Mouse (Mus musculus): ENCODE data around the gene Rimbp3. TPM values are rescaled to one million over a fixed set of nuclear protein-coding genes. Genes with fewer than 3 reads are reported as not detected.
A peak's percentile ranks its signal among the peaks of the same experiment; 100 is the strongest.

Gene Rimbp3
- polyA plus RNA-seq, 1 experiment from 2014 or later = 0.37 TPM

DNA sequence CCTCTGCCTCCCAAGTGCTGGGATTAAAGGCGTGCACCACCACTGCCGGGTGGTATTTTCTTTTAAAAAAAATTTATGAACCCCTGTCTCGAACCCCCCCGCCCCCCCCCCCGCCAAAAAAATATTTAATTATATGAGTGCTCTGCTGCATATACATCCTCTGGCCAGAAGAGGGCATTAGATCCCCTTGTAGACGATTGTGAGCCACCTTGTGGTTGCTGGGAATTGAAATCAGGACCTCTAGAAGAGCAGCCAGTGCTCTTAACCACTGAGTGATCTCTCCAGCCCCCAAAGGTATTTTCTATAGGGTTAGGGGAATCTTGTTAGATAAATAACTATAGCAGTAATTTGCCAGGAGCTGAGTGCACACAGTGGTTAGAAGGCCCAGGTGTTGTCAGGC is 3.4 kb upstream of the Rimbp3 start:
- peaks cover 6% of the 10 kb centered on the region; the same call in 1 of the 2 replicates for H3K4me1 ChIP-seq (ENCODE audit: control insufficient read depth, insufficient read depth, low read length)
- 5% methylated on average over 6 of the region's 6 CpGs for WGBS
- H3K4me2 ChIP-seq (ENCODE audit: low read depth, severe bottlenecking) = no peak overlapping the region
- no peaks in the 10 kb centered on the region for H3K9me3 ChIP-seq (ENCODE audit: control insufficient read depth, low read length)
- H3K4me3 ChIP-seq (ENCODE audit: low read depth, low read length) = no peak overlapping the region
- H3K27ac ChIP-seq (replicated peaks; ENCODE audit: low read depth, low read length) = no peak overlapping the region
- no peak overlapping the region for H3K9ac ChIP-seq (ENCODE audit: low read length)
- no peak for DNase-seq (ENCODE audit: low spot score)
- peaks cover 12% of the 10 kb centered on the region; the same call in 1 of the 2 replicates for H3K27me3 ChIP-seq (ENCODE audit: control insufficient read depth, insufficient read depth, low read length)
- no peak for ATAC-seq (ENCODE audit: insufficient number of reproducible peaks, low FRiP score, low TSS enrichment, low read depth)
- H3K36me3 ChIP-seq (ENCODE audit: control insufficient read depth, insufficient read depth, low read length) = no peaks in the 10 kb centered on the region

DNA sequence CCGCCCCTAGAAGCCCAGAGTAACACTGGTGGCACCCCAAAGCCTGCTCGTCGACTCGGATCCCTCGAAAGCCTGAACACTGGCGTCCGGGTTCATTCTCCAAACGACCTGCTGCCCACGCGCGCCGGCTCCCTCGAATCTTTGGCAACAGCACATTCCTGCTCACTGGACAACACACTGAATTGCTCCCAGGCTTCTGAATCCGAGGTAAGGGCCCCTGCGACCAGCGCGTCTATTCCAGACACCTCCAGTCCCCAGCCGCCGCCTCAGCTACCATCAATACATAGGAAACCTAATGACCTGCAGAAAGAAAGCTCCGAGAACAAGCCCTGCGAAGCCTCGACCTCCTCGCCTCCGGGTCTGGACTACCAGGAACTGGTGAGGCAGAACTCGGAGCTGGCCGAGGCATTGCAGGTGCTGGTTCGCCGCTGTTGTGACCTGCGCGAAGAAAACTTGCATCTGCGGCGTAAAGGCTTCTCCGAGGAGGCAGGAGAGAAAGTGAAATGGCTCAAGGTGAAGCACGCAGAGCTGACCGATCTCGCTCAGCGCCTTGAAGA is 1.1 kb downstream of the Rimbp3 start:
- peak overlapping the region; percentile 97 for H3K4me2 ChIP-seq (ENCODE audit: low read depth, severe bottlenecking)
- ATAC-seq (ENCODE audit: insufficient number of reproducible peaks, low FRiP score, low TSS enrichment, low read depth) (no peak), DNase-seq (ENCODE audit: low spot score) (no peak)
- H3K4me3 ChIP-seq (ENCODE audit: low read depth, low read length) = peak overlapping the region; percentile 51
- 3% methylated on average over 36 of the region's 37 CpGs for whole genome bisulfite sequencing
- no peaks in the 10 kb centered on the region for H3K36me3 ChIP-seq (ENCODE audit: control insufficient read depth, insufficient read depth, low read length)
- H3K4me1 ChIP-seq (ENCODE audit: control insufficient read depth, insufficient read depth, low read length) = peaks cover 10% of the 10 kb centered on the region; the same call in 1 of the 2 replicates
- peaks cover 19% of the 10 kb centered on the region for H3K27me3 ChIP-seq (ENCODE audit: control insufficient read depth, insufficient read depth, low read length)
- no peaks in the 10 kb centered on the region for H3K9me3 ChIP-seq (ENCODE audit: control insufficient read depth, low read length)
- H3K27ac ChIP-seq (replicated peaks; ENCODE audit: low read depth, low read length) = no peak overlapping the region
- H3K9ac ChIP-seq (ENCODE audit: low read length) = peak overlapping the region; percentile 34

DNA sequence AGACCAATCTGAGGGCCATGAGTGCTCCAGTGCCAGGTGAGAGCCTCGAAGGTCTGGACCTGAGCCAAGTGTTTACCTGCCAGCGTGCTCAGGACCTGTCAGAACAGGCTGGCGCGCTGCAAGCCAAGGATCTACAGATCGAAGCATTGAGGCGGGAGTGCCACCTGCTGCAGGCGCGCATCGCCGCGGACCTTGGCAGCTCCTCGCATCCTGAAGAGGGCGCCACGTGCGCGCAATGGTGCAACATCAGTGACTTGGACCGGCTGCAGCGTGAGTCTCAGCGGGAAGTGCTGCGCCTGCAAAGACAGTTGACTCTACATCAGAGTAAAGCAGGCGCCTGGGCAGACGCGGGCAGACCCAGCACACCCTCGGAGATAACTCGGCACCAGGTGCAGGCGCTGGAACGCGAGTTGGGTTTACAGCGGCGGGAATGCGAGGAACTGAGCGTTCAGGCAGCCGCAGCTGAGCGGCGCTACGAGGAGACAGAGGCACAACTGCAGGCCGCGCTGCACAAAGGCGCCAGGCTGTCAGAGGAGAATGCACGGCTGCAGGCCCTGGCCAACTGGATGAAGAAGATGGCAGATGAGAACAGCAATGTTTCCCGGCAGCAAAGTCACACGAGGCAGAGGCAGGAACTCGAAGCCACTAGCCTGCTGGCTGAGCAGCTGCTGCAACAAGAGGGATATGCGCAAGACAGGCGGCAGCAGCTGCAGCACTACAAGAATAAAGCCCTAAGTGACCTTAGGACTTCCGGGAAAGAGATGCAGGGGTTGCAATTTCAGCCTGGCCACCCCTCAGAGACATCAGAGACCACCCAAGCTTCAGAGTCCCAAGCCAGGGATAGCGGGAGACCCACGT is 1.8 kb downstream of the Rimbp3 start:
- peak; percentile 58 for ATAC-seq (ENCODE audit: insufficient number of reproducible peaks, low FRiP score, low TSS enrichment, low read depth)
- peak; percentile 93 for DNase-seq (ENCODE audit: low spot score)
- peaks cover 10% of the 10 kb centered on the region; the same call in 1 of the 2 replicates for H3K4me1 ChIP-seq (ENCODE audit: control insufficient read depth, insufficient read depth, low read length)
- H3K27me3 ChIP-seq (ENCODE audit: control insufficient read depth, insufficient read depth, low read length) = peaks cover 19% of the 10 kb centered on the region
- H3K27ac ChIP-seq (replicated peaks; ENCODE audit: low read depth, low read length) = no peak overlapping the region
- no peaks in the 10 kb centered on the region for H3K9me3 ChIP-seq (ENCODE audit: control insufficient read depth, low read length)
- 7% methylated on average over 48 of the region's 48 CpGs for WGBS
- peak overlapping the region; percentile 50 for H3K9ac ChIP-seq (ENCODE audit: low read length)
- no peaks in the 10 kb centered on the region for H3K36me3 ChIP-seq (ENCODE audit: control insufficient read depth, insufficient read depth, low read length)
- H3K4me3 ChIP-seq (ENCODE audit: low read depth, low read length) = peak overlapping the region; percentile 51
- H3K4me2 ChIP-seq (ENCODE audit: low read depth, severe bottlenecking) = peak overlapping the region; percentile 97

DNA sequence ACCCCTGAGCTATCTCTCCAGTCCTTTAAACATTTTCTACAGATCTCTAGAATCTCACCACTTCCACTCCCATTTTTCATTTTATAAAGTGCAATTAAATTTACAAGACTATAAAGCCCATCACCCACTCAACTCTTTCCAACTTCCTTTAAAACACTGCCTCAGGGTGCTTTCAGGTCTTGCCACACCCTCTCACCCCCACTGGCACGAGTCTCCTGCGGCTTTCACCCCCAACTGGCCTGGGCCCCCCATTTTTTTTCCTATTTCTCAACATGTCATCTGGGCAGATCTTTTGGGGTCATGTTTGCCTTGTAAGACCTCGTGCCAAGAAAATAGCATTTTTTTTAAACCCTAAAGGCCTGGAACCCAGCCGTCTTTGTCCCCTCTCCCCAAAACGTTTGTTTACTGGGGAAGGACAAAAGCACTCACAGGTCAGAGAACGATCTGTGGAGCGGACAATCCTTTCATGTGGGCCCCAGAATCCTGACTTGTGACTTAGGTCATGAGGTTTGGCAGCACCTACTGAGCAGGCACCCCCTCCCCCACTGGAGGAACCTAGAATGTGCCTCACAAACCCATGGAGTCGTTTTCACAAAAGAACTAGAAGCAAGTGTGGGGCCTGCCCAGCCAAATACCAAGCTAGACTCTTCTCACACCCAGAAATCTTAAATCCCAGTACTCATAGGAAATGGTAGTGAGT is 8.7 kb downstream of the Rimbp3 start:
- H3K27me3 ChIP-seq (ENCODE audit: control insufficient read depth, insufficient read depth, low read length) = no peaks in the 10 kb centered on the region
- H3K36me3 ChIP-seq (ENCODE audit: control insufficient read depth, insufficient read depth, low read length) = no peaks in the 10 kb centered on the region
- no peak overlapping the region for H3K27ac ChIP-seq (replicated peaks; ENCODE audit: low read depth, low read length)
- 52% methylated on average over 8 of the region's 8 CpGs for WGBS
- no peak overlapping the region for H3K4me3 ChIP-seq (ENCODE audit: low read depth, low read length)
- 0 out of 2 replicates have a peak, but pooled peaks cover 5% of the 10 kb centered on the region for H3K4me1 ChIP-seq (ENCODE audit: control insufficient read depth, insufficient read depth, low read length)
- no peak overlapping the region for H3K4me2 ChIP-seq (ENCODE audit: low read depth, severe bottlenecking)
- no peak for DNase-seq (ENCODE audit: low spot score)
- H3K9me3 ChIP-seq (ENCODE audit: control insufficient read depth, low read length) = no peaks in the 10 kb centered on the region
- no peak for ATAC-seq (ENCODE audit: insufficient number of reproducible peaks, low FRiP score, low TSS enrichment, low read depth)
- H3K9ac ChIP-seq (ENCODE audit: low read length) = no peak overlapping the region

- Histone ChIP-seq H3K4me1 (ENCODE audit: control insufficient read depth, insufficient read depth, low read length) (0 out of 2 replicates have a peak, but pooled peaks cover 5% of the 10 kb centered on the region), H3K4me2 (ENCODE audit: low read depth, severe bottlenecking) (no peak overlapping the region), H3K9me3 (ENCODE audit: control insufficient read depth, low read length) (no peaks in the 10 kb centered on the region), H3K36me3 (ENCODE audit: control insufficient read depth, insufficient read depth, low read length) (no peaks in the 10 kb centered on the region), H3K4me3 (ENCODE audit: low read depth, low read length) (no peak overlapping the region), H3K27ac (replicated peaks; ENCODE audit: low read depth, low read length) (no peak overlapping the region), H3K27me3 (ENCODE audit: control insufficient read depth, insufficient read depth, low read length) (no peaks in the 10 kb centered on the region), H3K9ac (ENCODE audit: low read length) (no peak overlapping the region)
- ATAC-seq (ENCODE audit: insufficient number of reproducible peaks, low FRiP score, low TSS enrichment, low read depth) = no peak
- WGBS = 24% methylated on average over 7 of the region's 7 CpGs
- no peak for DNase-seq (ENCODE audit: low spot score)
Measured at GRCm38 (mm10) chr16:17220127-17220733, 11.8 kb downstream of the Rimbp3 start.

GRCm38 (mm10) chr16:17222197-17222596 is 13.8 kb downstream of the Rimbp3 start:
- ATAC-seq (ENCODE audit: insufficient number of reproducible peaks, low FRiP score, low TSS enrichment, low read depth) = peak; percentile 100
- no peak overlapping the region for H3K4me2 ChIP-seq (ENCODE audit: low read depth, severe bottlenecking)
- DNase-seq (ENCODE audit: low spot score) = peak; percentile 98
- no peaks in the 10 kb centered on the region for H3K27me3 ChIP-seq (ENCODE audit: control insufficient read depth, insufficient read depth, low read length)
- WGBS = 37% methylated on average over 25 of the region's 25 CpGs
- H3K9me3 ChIP-seq (ENCODE audit: control insufficient read depth, low read length) = no peaks in the 10 kb centered on the region
- no peak overlapping the region for H3K9ac ChIP-seq (ENCODE audit: low read length)
- 0 out of 2 replicates have a peak, but pooled peaks cover 5% of the 10 kb centered on the region for H3K4me1 ChIP-seq (ENCODE audit: control insufficient read depth, insufficient read depth, low read length)
- no peaks in the 10 kb centered on the region for H3K36me3 ChIP-seq (ENCODE audit: control insufficient read depth, insufficient read depth, low read length)
- H3K4me3 ChIP-seq (ENCODE audit: low read depth, low read length) = no peak overlapping the region
- H3K27ac ChIP-seq (replicated peaks; ENCODE audit: low read depth, low read length) = no peak overlapping the region

- Histone ChIP-seq H3K4me3 (ENCODE audit: low read depth, low read length) (no peak overlapping the region), H3K9me3 (ENCODE audit: control insufficient read depth, low read length) (no peaks in the 10 kb centered on the region; the same call in 1 of the 2 replicates), H3K9ac (ENCODE audit: low read length) (no peak overlapping the region), H3K4me1 (ENCODE audit: control insufficient read depth, insufficient read depth, low read length) (no peaks in the 10 kb centered on the region), H3K27ac (replicated peaks; ENCODE audit: low read depth, low read length) (no peak overlapping the region), H3K36me3 (ENCODE audit: control insufficient read depth, insufficient read depth, low read length) (no peaks in the 10 kb centered on the region), H3K4me2 (ENCODE audit: low read depth, severe bottlenecking) (no peak overlapping the region), H3K27me3 (ENCODE audit: control insufficient read depth, insufficient read depth, low read length) (no peaks in the 10 kb centered on the region)
- ATAC-seq (ENCODE audit: insufficient number of reproducible peaks, low FRiP score, low TSS enrichment, low read depth) (no peak), DNase-seq (ENCODE audit: low spot score) (no peak)
- WGBS = 88% methylated on average over 5 of the region's 5 CpGs
Measured at GRCm38 (mm10) chr16:17225584-17225983, 17.2 kb downstream of the Rimbp3 start.

DNA sequence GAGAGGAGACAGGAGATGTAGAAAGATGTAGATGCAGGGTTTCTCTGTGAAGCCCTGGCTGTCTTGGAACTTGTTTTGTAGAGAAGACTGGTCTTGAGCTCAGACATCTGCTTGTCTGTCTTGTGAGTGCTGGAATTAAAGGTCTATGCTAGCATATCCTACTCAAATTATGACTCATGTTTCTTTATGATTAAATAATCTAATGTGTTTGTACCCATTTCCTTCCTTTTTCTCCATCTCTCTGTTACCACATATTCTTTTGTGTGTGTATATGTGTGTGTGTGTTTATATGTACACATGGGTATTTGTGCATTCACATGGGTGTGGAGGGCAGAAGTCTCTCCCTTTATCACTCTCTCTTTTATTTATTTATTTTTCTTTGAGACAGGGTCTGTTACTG is 18.1 kb downstream of the Rimbp3 start:
- no peaks in the 10 kb centered on the region; the same call in 1 of the 2 replicates for H3K9me3 ChIP-seq (ENCODE audit: control insufficient read depth, low read length)
- no peaks in the 10 kb centered on the region for H3K4me1 ChIP-seq (ENCODE audit: control insufficient read depth, insufficient read depth, low read length)
- ATAC-seq (ENCODE audit: insufficient number of reproducible peaks, low FRiP score, low TSS enrichment, low read depth) (no peak), DNase-seq (ENCODE audit: low spot score) (no peak)
- no peaks in the 10 kb centered on the region for H3K27me3 ChIP-seq (ENCODE audit: control insufficient read depth, insufficient read depth, low read length)
- no peak overlapping the region for H3K4me3 ChIP-seq (ENCODE audit: low read depth, low read length)
- H3K9ac ChIP-seq (ENCODE audit: low read length) = no peak overlapping the region
- H3K27ac ChIP-seq (replicated peaks; ENCODE audit: low read depth, low read length) = no peak overlapping the region
- no peak overlapping the region for H3K4me2 ChIP-seq (ENCODE audit: low read depth, severe bottlenecking)
- no peaks in the 10 kb centered on the region for H3K36me3 ChIP-seq (ENCODE audit: control insufficient read depth, insufficient read depth, low read length)

Data from limb, embryonic 11.5 days (tissue).